Mouse (Mus musculus): Measurements from ENCODE around the gene Tmc6. TPM values are rescaled to one million over a fixed set of nuclear protein-coding genes. Genes with fewer than 3 reads are reported as not detected.

Gene Tmc6
- polyA plus RNA-seq, 1 experiment from 2014 or later, result 4.2 TPM

- no peak overlapping the region for H3K4me2 ChIP-seq (ENCODE audit: low read length)
- no peaks in the 10 kb centered on the region for H3K9me3 ChIP-seq (replicated peaks; ENCODE audit: control insufficient read depth, low read length, poor library complexity, severe bottlenecking)
- no peak overlapping the region for H3K4me3 ChIP-seq (ENCODE audit: low read depth, low read length)
- H3K4me1 ChIP-seq (ENCODE audit: control insufficient read depth, insufficient read depth, low read length), result no peaks in the 10 kb centered on the region
- WGBS, result 83% methylated on average over 7 of the region's 7 CpGs
- H3K27me3 ChIP-seq (ENCODE audit: control insufficient read depth, insufficient read depth, low read depth, low read length), result no peaks in the 10 kb centered on the region
- no peak overlapping the region for H3K9ac ChIP-seq (ENCODE audit: low read depth, low read length)
- H3K27ac ChIP-seq (ENCODE audit: low read length), result no peak overlapping the region
- no peak for ATAC-seq
- H3K36me3 ChIP-seq (ENCODE audit: control insufficient read depth, insufficient read depth, low read length), result no peaks in the 10 kb centered on the region
Observed at GRCm38 (mm10) chr11:117800038-117800437, 18.0 kb upstream of the Tmc6 start.

- no peak overlapping the region for H3K27ac ChIP-seq (ENCODE audit: low read length)
- ATAC-seq, result no peak
- no peak overlapping the region for H3K4me3 ChIP-seq (ENCODE audit: low read depth, low read length)
- H3K4me1 ChIP-seq (ENCODE audit: control insufficient read depth, insufficient read depth, low read length), result no peaks in the 10 kb centered on the region
- no peak overlapping the region for H3K9ac ChIP-seq (ENCODE audit: low read depth, low read length)
- H3K36me3 ChIP-seq (ENCODE audit: control insufficient read depth, insufficient read depth, low read length), result no peaks in the 10 kb centered on the region
- H3K27me3 ChIP-seq (ENCODE audit: control insufficient read depth, insufficient read depth, low read depth, low read length), result no peaks in the 10 kb centered on the region
- H3K9me3 ChIP-seq (replicated peaks; ENCODE audit: control insufficient read depth, low read length, poor library complexity, severe bottlenecking), result no peaks in the 10 kb centered on the region
- 58% methylated on average over 5 of the region's 5 CpGs for WGBS
- H3K4me2 ChIP-seq (ENCODE audit: low read length), result no peak overlapping the region
Observed at GRCm38 (mm10) chr11:117799174-117799573, 17.2 kb upstream of the Tmc6 start.

GRCm38 (mm10) chr11:117798160-117798541, 16.2 kb upstream of the Tmc6 start:
- Histone ChIP-seq H3K36me3 (ENCODE audit: control insufficient read depth, insufficient read depth, low read length) (no peaks in the 10 kb centered on the region), H3K27ac (ENCODE audit: low read length) (no peak overlapping the region), H3K9me3 (replicated peaks; ENCODE audit: control insufficient read depth, low read length, poor library complexity, severe bottlenecking) (no peaks in the 10 kb centered on the region), H3K9ac (ENCODE audit: low read depth, low read length) (no peak overlapping the region), H3K27me3 (ENCODE audit: control insufficient read depth, insufficient read depth, low read depth, low read length) (no peaks in the 10 kb centered on the region; the same call in 1 of the 2 replicates), H3K4me1 (ENCODE audit: control insufficient read depth, insufficient read depth, low read length) (no peaks in the 10 kb centered on the region), H3K4me3 (ENCODE audit: low read depth, low read length) (no peak overlapping the region), H3K4me2 (ENCODE audit: low read length) (no peak overlapping the region)
- ATAC-seq, result no peak
- WGBS, result 53% methylated on average over 2 of the region's 2 CpGs

GRCm38 (mm10) chr11:117797511-117798159, 15.6 kb upstream of the Tmc6 start, which contains the start of gene 6030468B19Rik:
TSS of gene 6030468B19Rik (plus strand) at chr11:117797660.
- 72% methylated on average over 9 of the region's 9 CpGs for WGBS
- Histone ChIP-seq H3K4me3 (ENCODE audit: low read depth, low read length) (no peak within 1 kb of the TSS), H3K9me3 (replicated peaks; ENCODE audit: control insufficient read depth, low read length, poor library complexity, severe bottlenecking) (no peaks in the 10 kb centered on the region), H3K4me2 (ENCODE audit: low read length) (no peak within 1 kb of the TSS), H3K9ac (ENCODE audit: low read depth, low read length) (no peak within 1 kb of the TSS), H3K4me1 (ENCODE audit: control insufficient read depth, insufficient read depth, low read length) (no peaks in the 10 kb centered on the region), H3K36me3 (ENCODE audit: control insufficient read depth, insufficient read depth, low read length) (no peaks in the 10 kb centered on the region), H3K27ac (ENCODE audit: low read length) (no peak within 1 kb of the TSS), H3K27me3 (ENCODE audit: control insufficient read depth, insufficient read depth, low read depth, low read length) (no peaks in the 10 kb centered on the region; the same call in 1 of the 2 replicates)
- no peak for ATAC-seq

GRCm38 (mm10) chr11:117796954-117797353, 15.0 kb upstream of the Tmc6 start:
- Histone ChIP-seq H3K9me3 (replicated peaks; ENCODE audit: control insufficient read depth, low read length, poor library complexity, severe bottlenecking) (no peaks in the 10 kb centered on the region), H3K27ac (ENCODE audit: low read length) (no peak overlapping the region), H3K9ac (ENCODE audit: low read depth, low read length) (no peak overlapping the region), H3K27me3 (ENCODE audit: control insufficient read depth, insufficient read depth, low read depth, low read length) (peaks cover 5% of the 10 kb centered on the region; the same call in 1 of the 2 replicates), H3K4me3 (ENCODE audit: low read depth, low read length) (no peak overlapping the region), H3K4me1 (ENCODE audit: control insufficient read depth, insufficient read depth, low read length) (no peaks in the 10 kb centered on the region), H3K4me2 (ENCODE audit: low read length) (no peak overlapping the region), H3K36me3 (ENCODE audit: control insufficient read depth, insufficient read depth, low read length) (no peaks in the 10 kb centered on the region)
- WGBS, result 51% methylated on average over 5 of the region's 5 CpGs
- ATAC-seq, result no peak

- no peak overlapping the region for H3K4me2 ChIP-seq (ENCODE audit: low read length)
- WGBS, result 43% methylated on average over 4 of the region's 4 CpGs
- H3K27ac ChIP-seq (ENCODE audit: low read length), result no peak overlapping the region
- no peaks in the 10 kb centered on the region for H3K4me1 ChIP-seq (ENCODE audit: control insufficient read depth, insufficient read depth, low read length)
- no peak for ATAC-seq
- no peak overlapping the region for H3K4me3 ChIP-seq (ENCODE audit: low read depth, low read length)
- no peaks in the 10 kb centered on the region for H3K9me3 ChIP-seq (replicated peaks; ENCODE audit: control insufficient read depth, low read length, poor library complexity, severe bottlenecking)
- H3K9ac ChIP-seq (ENCODE audit: low read depth, low read length), result no peak overlapping the region
- peaks cover 11% of the 10 kb centered on the region for H3K27me3 ChIP-seq (ENCODE audit: control insufficient read depth, insufficient read depth, low read depth, low read length)
- H3K36me3 ChIP-seq (ENCODE audit: control insufficient read depth, insufficient read depth, low read length), result no peaks in the 10 kb centered on the region
Observed at GRCm38 (mm10) chr11:117794035-117794551, 12.1 kb upstream of the Tmc6 start.

GRCm38 (mm10) chr11:117792281-117792888, 10.4 kb upstream of the Tmc6 start:
- Histone ChIP-seq H3K27me3 (ENCODE audit: control insufficient read depth, insufficient read depth, low read depth, low read length) (peaks cover 11% of the 10 kb centered on the region), H3K4me1 (ENCODE audit: control insufficient read depth, insufficient read depth, low read length) (no peaks in the 10 kb centered on the region), H3K4me2 (ENCODE audit: low read length) (peak overlapping the region; percentile 16; the same call in 1 of the 2 replicates), H3K9ac (ENCODE audit: low read depth, low read length) (no peak overlapping the region), H3K27ac (ENCODE audit: low read length) (no peak overlapping the region), H3K36me3 (ENCODE audit: control insufficient read depth, insufficient read depth, low read length) (no peaks in the 10 kb centered on the region), H3K4me3 (ENCODE audit: low read depth, low read length) (no peak overlapping the region), H3K9me3 (replicated peaks; ENCODE audit: control insufficient read depth, low read length, poor library complexity, severe bottlenecking) (no peaks in the 10 kb centered on the region)
- no peak for ATAC-seq
- 10% methylated on average over 22 of the region's 22 CpGs for WGBS

GRCm38 (mm10) chr11:117791441-117791761, 9.4 kb upstream of the Tmc6 start:
- Histone ChIP-seq H3K4me2 (ENCODE audit: low read length) (no peak overlapping the region), H3K4me3 (ENCODE audit: low read depth, low read length) (no peak overlapping the region), H3K9ac (ENCODE audit: low read depth, low read length) (no peak overlapping the region), H3K36me3 (ENCODE audit: control insufficient read depth, insufficient read depth, low read length) (no peaks in the 10 kb centered on the region), H3K4me1 (ENCODE audit: control insufficient read depth, insufficient read depth, low read length) (no peaks in the 10 kb centered on the region), H3K27me3 (ENCODE audit: control insufficient read depth, insufficient read depth, low read depth, low read length) (peaks cover 11% of the 10 kb centered on the region), H3K27ac (ENCODE audit: low read length) (no peak overlapping the region), H3K9me3 (replicated peaks; ENCODE audit: control insufficient read depth, low read length, poor library complexity, severe bottlenecking) (no peaks in the 10 kb centered on the region)
- ATAC-seq, result no peak
- 86% methylated on average over 9 of the region's 9 CpGs for WGBS

- H3K27me3 ChIP-seq (ENCODE audit: control insufficient read depth, insufficient read depth, low read depth, low read length), result peaks cover 11% of the 10 kb centered on the region
- ATAC-seq, result no peak
- no peaks in the 10 kb centered on the region for H3K9me3 ChIP-seq (replicated peaks; ENCODE audit: control insufficient read depth, low read length, poor library complexity, severe bottlenecking)
- no peak overlapping the region for H3K4me3 ChIP-seq (ENCODE audit: low read depth, low read length)
- no peaks in the 10 kb centered on the region for H3K36me3 ChIP-seq (ENCODE audit: control insufficient read depth, insufficient read depth, low read length)
- no peak overlapping the region for H3K27ac ChIP-seq (ENCODE audit: low read length)
- no peak overlapping the region; the same call in 1 of the 2 replicates for H3K4me2 ChIP-seq (ENCODE audit: low read length)
- no peaks in the 10 kb centered on the region for H3K4me1 ChIP-seq (ENCODE audit: control insufficient read depth, insufficient read depth, low read length)
- 32% methylated on average over 22 of the region's 23 CpGs for WGBS
- no peak overlapping the region for H3K9ac ChIP-seq (ENCODE audit: low read depth, low read length)
Observed at GRCm38 (mm10) chr11:117790703-117791440, 8.9 kb upstream of the Tmc6 start.

Measured in midbrain, embryonic 16.5 days (tissue).